Mouse (Mus musculus): ENCODE data around the gene Hmgxb4.

GRCm38 (mm10) chr8:75078215-75078614, 85.1 kb downstream of the Hmgxb4 start:
- TF ChIP-seq POLR2A (IDR thresholded peaks at IDR 0.05; ENCODE audit: low read depth, low read length) (no peak), CTCF (IDR thresholded peaks at IDR 0.05; ENCODE audit: borderline replicate concordance, insufficient read depth, low read length) (no peak)
